ENCODE assay signal across 28 mouse cellular contexts in genomic region chr11:77889484-77889883, GRCm38 (mm10). TPM values are rescaled to one million over a fixed set of nuclear protein-coding genes. Genes with fewer than 3 reads are reported as not detected.
"Had no signal": no experiment of that assay in that cellular context is flagged by ENCODE, and none has a peak within 500 bp of the region (broad histone marks: within the 10 kb centered on the region; RNA-seq: fewer than 3 reads in every experiment).

No protein-coding gene starts in this region.

- H3K4me3 ChIP-seq: gastrocnemius, adult 2 months; heart, embryonic 10.5 days; heart, embryonic 12.5 days; hindbrain, embryonic 10.5 days; hindbrain, embryonic 12.5 days; intestine, embryonic 15.5 days; left cerebral cortex, adult 2 months; limb, embryonic 10.5 days; limb, embryonic 12.5 days; liver, embryonic 13.5 days; liver, embryonic 15.5 days had no signal

- H3K9ac ChIP-seq: heart, embryonic 12.5 days; hindbrain, embryonic 12.5 days; hindbrain, embryonic 14.5 days; intestine, embryonic 15.5 days; limb, embryonic 12.5 days; liver, embryonic 13.5 days; liver, embryonic 15.5 days had no signal

- DNase-seq: gastrocnemius, adult 2 months; gastrocnemius, postnatal 10 days; gastrocnemius, postnatal 25 days; heart, adult 18-20 months; heart, postnatal 10 days; heart, postnatal 4 days; kidney, adult 18-20 months; kidney, adult 8-10 months; kidney, postnatal 25 days; kidney, postnatal 4 days; liver; liver, embryonic 13.5 days had no signal

- H3K36me3 ChIP-seq: heart, embryonic 10.5 days; heart, embryonic 12.5 days; hindbrain, embryonic 10.5 days; hindbrain, embryonic 12.5 days; intestine, embryonic 15.5 days; limb, embryonic 10.5 days; limb, embryonic 12.5 days; liver, embryonic 13.5 days; liver, embryonic 15.5 days had no signal

- H3K9me3 ChIP-seq: heart, embryonic 10.5 days; heart, embryonic 12.5 days; hindbrain, embryonic 10.5 days; hindbrain, embryonic 12.5 days; intestine, embryonic 15.5 days; limb, embryonic 10.5 days; limb, embryonic 12.5 days; liver, embryonic 13.5 days; liver, embryonic 15.5 days had no signal

- H3K27ac ChIP-seq: gastrocnemius, adult 2 months; heart, embryonic 10.5 days; intestine, embryonic 15.5 days; left cerebral cortex, adult 2 months; limb, embryonic 10.5 days; limb, embryonic 12.5 days; liver, embryonic 13.5 days; liver, embryonic 15.5 days had no signal

- H3K27me3 ChIP-seq: heart, embryonic 12.5 days; intestine, embryonic 15.5 days had no signal

- H3K4me2 ChIP-seq: heart, embryonic 12.5 days; hindbrain, embryonic 12.5 days; hindbrain, embryonic 14.5 days; intestine, embryonic 15.5 days; limb, embryonic 12.5 days; liver, embryonic 11.5 days; liver, embryonic 13.5 days; liver, embryonic 15.5 days had no signal

- ATAC-seq: hindbrain, embryonic 16.5 days; inflammation-experienced regulatory T-cells, adult 6 months; intestine, embryonic 15.5 days; intestine, postnatal 0 days had no signal

RNA-seq across cellular contexts. Expression of gene Pipox, which starts 4.4 kb away (rescaled TPM):
- total RNA-seq: gastrocnemius, adult 2 months had no signal

RNA-seq across cellular contexts. Expression of gene Sez6, which starts 41.1 kb away (rescaled TPM):
- total RNA-seq: granulocyte monocyte progenitor cell, adult 5-6 weeks had no signal
- polyA plus RNA-seq: kidney, embryonic 14.5 days; limb, embryonic 12.5 days had no signal
